Mouse (Mus musculus) layer of hippocampus, postnatal 36 days (tissue): Measurements from ENCODE around the gene Pou5f2. TPM values are rescaled to one million over a fixed set of nuclear protein-coding genes. Genes with fewer than 3 reads are reported as not detected.

Experiments
- DNase-seq, 2 experiments: peaks; one replicate each; pipeline ENCODE4 v3.0.0; 2022
- total RNA-seq, 2 experiments: library from RNA; stranded (reverse); gene quantifications; 2 replicates each; pipeline ENCODE4 v1.2.3; 2021

The Pou5f2 gene
- total RNA-seq = 1 to 10 TPM in 1 of 2 experiments, under 1 TPM in 1; 0.82 to 1.5 TPM

- no peak for DNase-seq
Measured at GRCm38 (mm10) chr13:78024683-78025294, at the start of gene Pou5f2. Pou5f2 (plus strand) TSS chr13:78024902.

- no peak for DNase-seq
Measured at GRCm38 (mm10) chr13:77976248-77976647, 48.5 kb upstream of the Pou5f2 start.

DNA sequence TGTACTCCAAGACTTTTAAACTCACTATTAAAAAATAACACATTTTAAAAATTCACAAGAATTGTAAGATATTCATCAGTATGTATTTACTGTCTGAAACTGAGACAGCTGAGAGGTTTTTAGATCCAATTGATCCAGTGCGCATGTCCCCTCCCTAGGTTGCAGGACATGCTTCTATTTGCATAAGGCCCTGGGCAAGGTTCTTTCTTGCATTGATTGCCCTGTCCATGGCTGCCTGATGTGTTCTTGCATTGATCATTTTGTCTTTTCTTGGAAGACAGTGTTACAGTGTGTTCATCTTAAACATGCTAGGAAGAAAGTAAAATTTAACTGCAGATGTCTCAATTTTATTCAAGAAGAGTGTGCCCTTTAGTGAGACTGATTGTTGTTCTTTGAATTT, 47.6 kb upstream of the Pou5f2 start:
- DNase-seq = no peak

GRCm38 (mm10) chr13:77982105-77982851, 42.4 kb upstream of the Pou5f2 start:
- peak; percentile 9 to 38 for DNase-seq

DNA sequence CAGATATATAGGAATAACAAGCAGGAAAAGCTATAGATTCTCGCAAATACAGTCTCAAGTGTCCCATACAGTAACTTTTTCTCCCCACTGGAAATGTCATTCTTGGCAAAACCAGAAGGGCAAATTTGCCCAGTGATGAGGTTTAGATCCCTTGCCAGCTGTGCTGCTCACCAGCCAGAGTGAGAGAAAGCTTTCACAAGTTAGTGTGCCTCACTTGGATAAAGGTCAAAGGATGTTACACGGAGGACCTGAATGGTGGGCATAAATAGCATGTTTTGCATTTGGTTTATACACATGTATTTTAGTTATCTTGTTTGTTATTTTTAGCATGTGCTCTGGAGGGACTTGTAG, 41.9 kb upstream of the Pou5f2 start:
- DNase-seq = no peak

- no peak for DNase-seq
Measured at GRCm38 (mm10) chr13:77991189-77991886, 33.4 kb upstream of the Pou5f2 start.

DNA sequence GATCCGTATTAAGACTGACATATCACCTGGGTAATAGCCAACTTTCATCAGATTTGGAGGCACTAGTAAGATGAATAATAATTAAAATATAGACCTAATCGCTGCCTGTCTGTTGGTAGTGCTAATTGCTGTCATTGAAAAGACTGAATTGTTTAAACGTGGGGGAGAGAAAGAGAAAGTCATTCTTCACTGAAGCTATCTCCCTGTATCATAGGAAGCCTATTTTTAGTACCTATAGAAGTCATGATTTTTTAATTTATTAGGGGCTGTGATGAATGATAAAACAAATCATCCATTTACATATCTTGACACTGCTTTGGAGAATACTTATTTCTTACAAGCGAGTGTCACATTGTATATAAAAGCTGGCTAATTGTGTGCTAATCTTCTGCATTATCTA, 20.1 kb upstream of the Pou5f2 start:
- no peak for DNase-seq

DNA sequence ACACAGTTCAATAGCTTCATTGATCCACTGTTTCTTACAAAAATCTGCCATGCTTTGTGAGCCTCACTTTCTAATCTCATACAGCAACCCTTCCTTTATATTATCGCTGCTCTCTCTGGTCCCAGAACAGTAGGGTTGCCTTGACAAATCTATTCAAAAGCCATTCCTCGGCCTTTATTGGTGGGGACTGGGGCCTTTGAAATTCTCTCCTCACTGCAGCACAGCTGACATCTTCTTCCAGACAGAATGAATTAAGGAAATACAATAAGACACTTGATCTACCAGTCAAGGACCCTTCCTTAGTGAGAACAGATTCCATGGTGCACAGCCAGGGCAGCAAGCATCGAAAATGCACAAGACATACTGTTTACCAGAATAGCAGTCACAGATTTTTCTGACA, 19.4 kb upstream of the Pou5f2 start:
- DNase-seq = no peak

- no peak for DNase-seq
Measured at GRCm38 (mm10) chr13:78010176-78010575, 14.5 kb upstream of the Pou5f2 start.

DNA sequence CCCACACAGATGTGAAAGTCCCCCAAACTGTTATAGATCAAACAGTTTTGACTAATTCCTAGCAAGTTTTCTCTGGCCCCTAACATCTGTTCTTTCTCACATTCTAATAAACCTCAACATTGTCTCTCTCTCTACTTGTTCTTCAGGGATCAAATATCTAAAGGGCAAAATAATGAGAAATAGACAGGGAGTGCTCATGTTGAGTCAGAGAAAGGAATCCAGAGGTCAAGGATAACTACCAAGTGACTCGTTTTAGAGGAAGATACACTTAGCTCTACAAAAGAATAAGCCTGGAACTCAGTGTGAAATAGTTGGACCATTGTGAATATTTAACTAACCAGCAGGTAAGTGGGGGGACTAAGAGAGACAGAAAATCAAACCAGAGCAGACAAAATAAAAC, 8.1 kb downstream of the Pou5f2 start:
- no peak for DNase-seq

DNA sequence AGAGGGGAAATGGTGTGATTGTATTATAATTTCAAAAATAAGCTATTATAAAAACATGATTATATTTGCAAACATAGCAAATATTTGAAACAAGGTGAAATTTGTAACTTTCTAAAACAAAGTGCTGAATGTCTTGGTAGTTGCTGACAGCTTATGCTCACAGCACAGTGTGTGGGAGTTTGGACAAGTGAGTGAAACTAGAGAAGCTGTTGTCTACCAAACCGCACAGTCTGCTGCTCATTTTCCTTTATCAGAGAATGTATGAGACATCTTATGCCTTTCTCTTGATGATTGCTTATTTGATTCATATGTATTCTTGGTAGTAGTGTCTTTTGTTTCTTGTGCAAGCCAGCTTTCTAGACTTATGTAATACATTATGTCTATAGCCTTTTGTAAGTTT, 12.5 kb downstream of the Pou5f2 start:
- no peak for DNase-seq

- DNase-seq = no peak
Measured at GRCm38 (mm10) chr13:78043203-78043602, 18.5 kb downstream of the Pou5f2 start.

DNA sequence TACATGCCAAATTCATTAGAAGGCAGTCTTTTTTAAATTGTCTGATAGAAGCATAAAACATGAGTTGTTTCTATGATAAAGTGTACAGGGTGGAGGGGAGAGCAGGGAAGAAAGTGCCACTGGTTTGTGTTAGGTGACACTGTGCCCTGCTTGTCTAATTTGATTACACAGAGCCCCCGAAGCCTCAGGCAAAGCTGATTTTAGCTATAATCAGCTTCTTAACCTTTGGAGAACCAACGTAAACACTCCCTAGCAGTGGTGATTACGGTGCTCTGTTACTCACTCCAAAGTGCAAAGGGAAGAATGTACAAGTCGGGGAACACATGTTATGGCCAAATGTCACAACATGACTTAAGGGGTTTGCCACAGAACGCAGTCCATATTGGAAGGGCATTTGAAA, 20.4 kb downstream of the Pou5f2 start:
- no peak for DNase-seq

Other genes starting within 250 kb of the Pou5f2 start
- 100 to 1,000 TPM in 1 of 2 experiments, 10 to 100 TPM in 1; 87.3 to 108 TPM for gene Nr2f1, start 174.9 kb downstream of the Pou5f2 start, total RNA-seq